Mouse (Mus musculus) mesoderm, embryonic 11.5 days (tissue): ENCODE measurements around the gene Fam186a.
A peak's percentile ranks its signal among the peaks of the same experiment; 100 is the strongest.
"Not testable (repeated sequence)": the region's sequence is repeated elsewhere in the genome, so short reads cannot be mapped to it uniquely, and the experiment has no call there.

ENCODE experiments used
- DNase-seq: peaks from one replicate; pipeline ENCODE4 v3.0.0-alpha.2; 2012; ENCODE audit warnings: low read depth, low spot score

Gene Fam186a

GRCm38 (mm10) chr15:99934501-99934900 lies 32.4 kb downstream of the Fam186a start:
- no peak for DNase-seq

GRCm38 (mm10) chr15:99931231-99931630 lies 35.6 kb downstream of the Fam186a start:
- no peak for DNase-seq

GRCm38 (mm10) chr15:99919601-99920158 lies 47.2 kb downstream of the Fam186a start:
- DNase-seq, result no peak

- no peak for DNase-seq
These were observed 49.6 kb downstream of the Fam186a start for GRCm38 (mm10) chr15:99917264-99917663.

- DNase-seq, result no peak
These were observed 52.2 kb downstream of the Fam186a start for GRCm38 (mm10) chr15:99914613-99915012.

- DNase-seq, result no peak
These were observed 55.1 kb downstream of the Fam186a start for GRCm38 (mm10) chr15:99911785-99912184.

- DNase-seq, result peak; percentile 48
These were observed 57.4 kb downstream of the Fam186a start for GRCm38 (mm10) chr15:99909339-99909996.

- no peak for DNase-seq
These were observed 59.3 kb downstream of the Fam186a start for GRCm38 (mm10) chr15:99907514-99907913.

- DNase-seq, result no peak
These were observed 59.8 kb downstream of the Fam186a start for GRCm38 (mm10) chr15:99907041-99907440.

GRCm38 (mm10) chr15:99904841-99905240 lies 62.0 kb downstream of the Fam186a start:
- DNase-seq, result no peak

- peak; percentile 91 for DNase-seq
These were observed 62.5 kb downstream of the Fam186a start for GRCm38 (mm10) chr15:99904333-99904732.

- DNase-seq, result no peak
These were observed 63.6 kb downstream of the Fam186a start for GRCm38 (mm10) chr15:99903227-99903626.

- no peak for DNase-seq
These were observed 64.1 kb downstream of the Fam186a start for GRCm38 (mm10) chr15:99902786-99903185.

- no peak for DNase-seq
These were observed 70.2 kb downstream of the Fam186a start for GRCm38 (mm10) chr15:99896621-99897020.

GRCm38 (mm10) chr15:99891355-99891754 lies 75.5 kb downstream of the Fam186a start:
- DNase-seq, result no peak

GRCm38 (mm10) chr15:99890412-99891236 lies 76.2 kb downstream of the Fam186a start:
- DNase-seq, result peak; percentile 25

- DNase-seq, result no peak
These were observed 77.5 kb downstream of the Fam186a start for GRCm38 (mm10) chr15:99889275-99889874.

- DNase-seq, result not testable (repeated sequence)
These were observed 79.7 kb downstream of the Fam186a start for GRCm38 (mm10) chr15:99887130-99887529.

- DNase-seq, result no peak
These were observed 82.8 kb downstream of the Fam186a start for GRCm38 (mm10) chr15:99884038-99884437.

- no peak for DNase-seq
These were observed 88.3 kb downstream of the Fam186a start for GRCm38 (mm10) chr15:99878541-99878940.

GRCm38 (mm10) chr15:99875334-99875869 lies 91.5 kb downstream of the Fam186a start, which contains the start of gene Lima1:
TSS of gene Lima1 (minus strand) at chr15:99875456.
- peak; percentile 89 for DNase-seq
